In the genomic region with DNA sequence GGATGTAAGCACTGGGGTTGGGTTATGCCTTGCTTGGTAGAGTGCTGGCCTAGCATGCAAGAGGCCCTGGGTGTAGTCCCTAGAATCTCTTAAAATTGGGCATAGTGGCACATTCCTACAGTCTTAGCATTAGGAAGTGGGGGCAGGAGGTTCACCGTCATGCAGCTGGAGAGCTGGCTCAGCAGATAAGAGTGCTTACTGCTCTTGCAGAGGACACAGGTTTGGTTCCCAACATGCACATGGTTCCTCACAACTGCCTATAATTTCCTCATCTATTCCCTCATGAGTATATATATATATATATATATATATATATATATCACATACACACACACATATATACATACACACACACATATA, we compare ENCODE assay signal across 8 mouse cellular contexts. TPM values are rescaled to one million over a fixed set of nuclear protein-coding genes. Genes with fewer than 3 reads are reported as not detected.
DNase-seq lines count a peak whose midpoint lies in the region; ATAC-seq and TF ChIP-seq lines count a peak whose summit lies in the region.

No protein-coding gene starts in this region.

- H3K36me3 ChIP-seq in heart, adult 2 months (ENCODE audit: control insufficient read depth, insufficient read depth, low read length), result no peaks in the 10 kb centered on the region
- H3K36me3 ChIP-seq in kidney, embryonic 16.5 days (ENCODE audit: insufficient read depth, low read length), result no peaks in the 10 kb centered on the region
- peaks cover 21% of the 10 kb centered on the region for H3K36me3 ChIP-seq in G1E (replicated peaks)
- H3K36me3 ChIP-seq in limb, embryonic 15.5 days, result no peaks in the 10 kb centered on the region

- 38% methylated on average over 1 of the region's 1 CpGs for WGBS in heart, adult 2 months
- WGBS in kidney, embryonic 16.5 days, result 76% methylated on average over 1 of the region's 1 CpGs
- 71% methylated on average over 1 of the region's 1 CpGs for WGBS in limb, embryonic 15.5 days

- 0 out of 2 replicates have a peak, but pooled peaks have one; percentile 8 for ATAC-seq in kidney, embryonic 16.5 days (ENCODE audit: low FRiP score, low TSS enrichment)
- ATAC-seq in G1E (ENCODE audit: extremely low read depth, insufficient number of reproducible peaks, low FRiP score, poor library complexity, severe bottlenecking), result peak; percentile 40; the same call in 1 of the 2 replicates
- no peak for ATAC-seq in limb, embryonic 15.5 days (ENCODE audit: insufficient number of reproducible peaks, low FRiP score, low TSS enrichment, low read depth)

- no peak for TF ChIP-seq POLR2A in heart, adult 2 months (IDR thresholded peaks at IDR 0.05; ENCODE audit: insufficient read depth, low read depth, low read length)

- H3K9me3 ChIP-seq in kidney, embryonic 16.5 days (ENCODE audit: low read length), result peaks cover 6% of the 10 kb centered on the region
- H3K9me3 ChIP-seq in G1E (replicated peaks), result peaks cover 14% of the 10 kb centered on the region
- H3K9me3 ChIP-seq in limb, embryonic 15.5 days, result peaks cover 8% of the 10 kb centered on the region; the same call in 1 of the 2 replicates

- no peak overlapping the region for H3K4me3 ChIP-seq in heart, adult 2 months
- no peak overlapping the region for H3K4me3 ChIP-seq in kidney, embryonic 16.5 days (ENCODE audit: low read length)
- H3K4me3 ChIP-seq in G1E (ENCODE audit: low read depth, low read length), result no peak overlapping the region; the same call in 1 of the 2 replicates
- no peak overlapping the region for H3K4me3 ChIP-seq in limb, embryonic 15.5 days

- no peak overlapping the region for H3K9ac ChIP-seq in heart, adult 2 months (ENCODE audit: low read depth, low read length)
- H3K9ac ChIP-seq in kidney, embryonic 16.5 days (replicated peaks; ENCODE audit: low read length), result no peak overlapping the region
- no peak overlapping the region for H3K9ac ChIP-seq in limb, embryonic 15.5 days

- H3K4me2 ChIP-seq in kidney, embryonic 16.5 days (replicated peaks; ENCODE audit: low read depth, low read length), result no peak overlapping the region
- no peak overlapping the region for H3K4me2 ChIP-seq in limb, embryonic 15.5 days

- no peak for DNase-seq in heart, adult 2 months
- DNase-seq in heart, postnatal 14 days, result no peak
- DNase-seq in kidney, postnatal 4 days, result no peak
- DNase-seq in G1E (ENCODE audit: low spot score), result no peak
- no peak for DNase-seq in B cell, adult 2 months
- no peak for DNase-seq in left cerebral cortex, adult 18-20 months (ENCODE audit: low spot score in 2 of 2)

- H3K4me1 ChIP-seq in heart, adult 2 months (ENCODE audit: control insufficient read depth, insufficient read depth, low read length), result peaks cover 8% of the 10 kb centered on the region
- H3K4me1 ChIP-seq in kidney, embryonic 16.5 days (ENCODE audit: insufficient read depth, low read length), result peaks cover 8% of the 10 kb centered on the region
- peaks cover 42% of the 10 kb centered on the region for H3K4me1 ChIP-seq in G1E (ENCODE audit: insufficient read depth, low read depth, low read length)
- peaks cover 20% of the 10 kb centered on the region for H3K4me1 ChIP-seq in limb, embryonic 15.5 days

- no peak for TF ChIP-seq EP300 in heart, adult 2 months (IDR thresholded peaks at IDR 0.05; ENCODE audit: insufficient read depth, low read depth, low read length)

- intact Hi-C loops in heart, adult 2 months (cut with DNase I), result no loop called here
- intact Hi-C loops in heart, postnatal 14 days (cut with DNase I), result no loop called here

- no peaks in the 10 kb centered on the region for H3K27me3 ChIP-seq in heart, adult 2 months (ENCODE audit: control insufficient read depth, insufficient read depth, low read length)
- H3K27me3 ChIP-seq in kidney, embryonic 16.5 days (ENCODE audit: insufficient read depth, low read length), result no peaks in the 10 kb centered on the region
- H3K27me3 ChIP-seq in G1E (ENCODE audit: insufficient read depth, low read length), result peaks cover 4% of the 10 kb centered on the region; the same call in 1 of the 2 replicates
- H3K27me3 ChIP-seq in limb, embryonic 15.5 days, result no peaks in the 10 kb centered on the region

- no peak for TF ChIP-seq CTCF in heart, adult 2 months (IDR thresholded peaks at IDR 0.05)
- TF ChIP-seq CTCF in G1E (IDR thresholded peaks at IDR 0.05; ENCODE audit: low read depth, low read length), result no peak

- H3K27ac ChIP-seq in heart, adult 2 months, result peak overlapping the region; percentile 77
- H3K27ac ChIP-seq in kidney, embryonic 16.5 days (ENCODE audit: low read length), result peak overlapping the region; percentile 5; the same call in 1 of the 2 replicates
- peak overlapping the region; percentile 80 for H3K27ac ChIP-seq in limb, embryonic 15.5 days

- H3K79me2 ChIP-seq in heart, adult 2 months (replicated peaks; ENCODE audit: control insufficient read depth, insufficient read depth, low read length), result no peaks in the 10 kb centered on the region

RNA-seq across cellular contexts. Expression of gene Idh2, which starts 20.0 kb away (rescaled TPM):
- 1,000 to 10,000 TPM; 1,877 to 2,293 TPM for total RNA-seq in heart, adult 2 months (2021)
- 1,651 and 1,954 TPM in 2 replicates for polyA plus RNA-seq in heart, adult 2 months (2012; rRNA removed)
- 1,000 to 10,000 TPM; 1,322 to 1,446 TPM for total RNA-seq in heart, postnatal 14 days (2021)
- polyA plus RNA-seq in kidney, embryonic 16.5 days (2015; fragmentation: Nextera tagmentation; extraction: Ambion mirVana), result 782 and 850 TPM in 2 replicates
- 58.5 and 87.5 TPM in 2 replicates for total RNA-seq in G1E (2014; fragmentation: Nextera tagmentation)
- 98.7 and 106 TPM in 2 replicates for total RNA-seq in G1E (2017)
- 90.0 and 114 TPM in 2 replicates for polyA plus RNA-seq in G1E (2012)
- polyA plus RNA-seq in limb, embryonic 15.5 days (2015; fragmentation: Nextera tagmentation; extraction: Ambion mirVana), result 546 and 644 TPM in 2 replicates
- total RNA-seq in left cerebral cortex, adult 18-20 months (2021), result 10 to 100 TPM; 51.5 to 63.4 TPM

RNA-seq across cellular contexts. Expression of gene Sema4b, which starts 51.5 kb away (rescaled TPM):
- 10 to 100 TPM; 10.5 to 11.4 TPM for total RNA-seq in heart, adult 2 months (2021)
- polyA plus RNA-seq in heart, adult 2 months (2012; rRNA removed), result 10.5 and 12.3 TPM in 2 replicates
- total RNA-seq in heart, postnatal 14 days (2021), result 10 to 100 TPM; 12.9 to 13.4 TPM
- polyA plus RNA-seq in kidney, embryonic 16.5 days (2015; fragmentation: Nextera tagmentation; extraction: Ambion mirVana), result 17.7 and 23.7 TPM in 2 replicates
- total RNA-seq in G1E (2014; fragmentation: Nextera tagmentation), result 35.6 and 69.0 TPM in 2 replicates
- total RNA-seq in G1E (2017), result 21.7 and 23.9 TPM in 2 replicates
- polyA plus RNA-seq in G1E (2012), result 19.0 and 26.5 TPM in 2 replicates
- 16.5 and 18.1 TPM in 2 replicates for polyA plus RNA-seq in limb, embryonic 15.5 days (2015; fragmentation: Nextera tagmentation; extraction: Ambion mirVana)
- 10 to 100 TPM; 17.7 to 18.0 TPM for total RNA-seq in left cerebral cortex, adult 18-20 months (2021)

Comparison
In these comparisons a context has a peak if more than half of its experiments do, and no peak if none do; other contexts are left out.
1. H3K27ac ChIP-seq: peak in every context shown above with its lines; median percentile 80 in limb, embryonic 15.5 days; 77 in heart, adult 2 months; 5 in kidney, embryonic 16.5 days.
2. RNA of gene Idh2, which starts 20.0 kb away (total RNA-seq): 1,877 to 2,293 TPM in heart, adult 2 months and 1,322 to 1,446 TPM in heart, postnatal 14 days; 58.5 to 106 TPM in G1E and 51.5 to 63.4 TPM in left cerebral cortex, adult 18-20 months; every median in the first group is over 10 times any median in the second.